Mouse (Mus musculus): ENCODE data around the gene Rin3. TPM values are rescaled to one million over a fixed set of nuclear protein-coding genes. Genes with fewer than 3 reads are reported as not detected.

Gene Rin3
- polyA plus RNA-seq, 1 experiment = 25.4 TPM

DNA sequence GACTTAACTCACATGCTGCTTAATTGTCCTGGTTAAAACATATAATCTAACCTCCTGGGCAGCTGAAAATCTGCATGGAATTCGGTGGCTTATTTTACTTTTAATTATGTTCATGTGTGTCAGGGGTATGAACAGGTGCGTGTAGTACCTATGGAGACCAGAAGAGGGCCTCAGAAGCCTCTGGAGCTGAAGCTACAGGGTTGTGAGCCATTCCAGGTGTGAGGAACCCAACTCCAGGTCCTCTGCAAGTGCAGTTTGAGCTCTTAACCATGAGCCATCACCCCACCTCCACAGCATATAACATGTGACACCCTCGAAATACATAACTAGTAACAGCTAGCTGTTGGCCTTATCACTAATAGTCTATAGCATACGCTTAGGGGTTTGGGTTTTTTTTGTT is 109.1 kb downstream of the Rin3 start:
- H3K4me3 ChIP-seq (ENCODE audit: control insufficient read depth, insufficient read depth, low read length) = no peak overlapping the region
- peak; percentile 34 for DNase-seq
- 89% methylated on average over 4 of the region's 4 CpGs for WGBS
- H3K36me3 ChIP-seq (ENCODE audit: control insufficient read depth, insufficient read depth, low read length) = peaks cover 8% of the 10 kb centered on the region; the same call in 1 of the 2 replicates
- H3K4me1 ChIP-seq (replicated peaks; ENCODE audit: control insufficient read depth, insufficient read depth, low read length) = no peaks in the 10 kb centered on the region
- no peak for TF ChIP-seq POLR2A (IDR thresholded peaks at IDR 0.05; ENCODE audit: control insufficient read depth, extremely low read depth, insufficient read depth, low read length, poor library complexity)
- TF ChIP-seq CTCF (IDR thresholded peaks at IDR 0.05; ENCODE audit: borderline replicate concordance, control insufficient read depth, extremely low read depth, insufficient read depth, low read length, poor library complexity) = no peak; the same call in 1 of the 2 replicates
- H3K27ac ChIP-seq (ENCODE audit: control insufficient read depth, insufficient read depth, low read length) = no peak overlapping the region
- no peaks in the 10 kb centered on the region for H3K27me3 ChIP-seq (ENCODE audit: control insufficient read depth, insufficient read depth, low read length)

DNA sequence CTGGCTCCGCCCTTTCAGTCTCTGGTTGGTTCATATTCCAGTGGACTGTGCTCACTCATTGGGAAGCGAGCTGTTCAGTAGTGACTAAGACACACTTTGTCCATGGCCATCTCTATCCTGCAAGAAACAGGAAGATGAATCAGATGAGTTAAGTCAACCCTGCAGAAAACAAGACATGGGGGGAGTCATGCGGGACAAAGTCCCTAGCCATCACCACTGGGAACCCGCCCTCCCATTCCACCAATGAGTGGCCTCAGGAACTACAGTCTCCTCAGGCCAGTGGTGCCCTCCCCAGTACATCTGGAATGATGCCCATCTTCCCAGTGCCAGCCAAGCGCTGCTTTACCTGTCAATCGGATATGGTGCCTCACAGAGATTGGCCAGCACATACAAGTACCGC is 111.6 kb downstream of the Rin3 start:
- H3K36me3 ChIP-seq (ENCODE audit: control insufficient read depth, insufficient read depth, low read length) = no peaks in the 10 kb centered on the region
- TF ChIP-seq CTCF (IDR thresholded peaks at IDR 0.05; ENCODE audit: borderline replicate concordance, control insufficient read depth, extremely low read depth, insufficient read depth, low read length, poor library complexity) (no peak), POLR2A (IDR thresholded peaks at IDR 0.05; ENCODE audit: control insufficient read depth, extremely low read depth, insufficient read depth, low read length, poor library complexity) (no peak)
- 93% methylated on average over 7 of the region's 7 CpGs for WGBS
- H3K27me3 ChIP-seq (ENCODE audit: control insufficient read depth, insufficient read depth, low read length) = no peaks in the 10 kb centered on the region
- DNase-seq = no peak
- no peak overlapping the region for H3K27ac ChIP-seq (ENCODE audit: control insufficient read depth, insufficient read depth, low read length)
- no peak overlapping the region for H3K4me3 ChIP-seq (ENCODE audit: control insufficient read depth, insufficient read depth, low read length)
- H3K4me1 ChIP-seq (replicated peaks; ENCODE audit: control insufficient read depth, insufficient read depth, low read length) = no peaks in the 10 kb centered on the region

DNA sequence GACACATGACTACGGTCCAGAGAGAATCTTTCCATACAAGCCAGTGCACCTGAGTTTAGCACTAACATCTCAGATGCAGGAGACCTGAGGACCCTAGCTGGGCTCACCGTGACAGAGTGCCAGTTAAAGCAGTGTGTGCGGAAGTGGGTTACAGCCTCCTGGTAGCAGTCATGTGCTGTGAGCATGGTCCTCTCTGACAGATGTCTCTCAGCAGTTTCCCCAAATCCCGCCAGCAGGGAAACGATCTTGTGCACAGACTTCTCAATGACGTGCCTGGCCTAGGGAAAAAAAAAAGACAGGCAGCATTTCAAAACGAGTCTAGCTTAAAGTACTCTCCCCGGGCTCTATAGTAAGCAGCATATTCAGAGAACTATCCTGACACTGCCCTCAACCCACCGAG is 112.7 kb downstream of the Rin3 start:
- Histone ChIP-seq H3K4me1 (replicated peaks; ENCODE audit: control insufficient read depth, insufficient read depth, low read length) (no peaks in the 10 kb centered on the region), H3K36me3 (ENCODE audit: control insufficient read depth, insufficient read depth, low read length) (no peaks in the 10 kb centered on the region), H3K4me3 (ENCODE audit: control insufficient read depth, insufficient read depth, low read length) (no peak overlapping the region), H3K27ac (ENCODE audit: control insufficient read depth, insufficient read depth, low read length) (no peak overlapping the region), H3K27me3 (ENCODE audit: control insufficient read depth, insufficient read depth, low read length) (no peaks in the 10 kb centered on the region)
- 76% methylated on average over 9 of the region's 9 CpGs for WGBS
- no peak for DNase-seq
- no peak for TF ChIP-seq CTCF (IDR thresholded peaks at IDR 0.05; ENCODE audit: borderline replicate concordance, control insufficient read depth, extremely low read depth, insufficient read depth, low read length, poor library complexity)
- no peak for TF ChIP-seq POLR2A (IDR thresholded peaks at IDR 0.05; ENCODE audit: control insufficient read depth, extremely low read depth, insufficient read depth, low read length, poor library complexity)

DNA sequence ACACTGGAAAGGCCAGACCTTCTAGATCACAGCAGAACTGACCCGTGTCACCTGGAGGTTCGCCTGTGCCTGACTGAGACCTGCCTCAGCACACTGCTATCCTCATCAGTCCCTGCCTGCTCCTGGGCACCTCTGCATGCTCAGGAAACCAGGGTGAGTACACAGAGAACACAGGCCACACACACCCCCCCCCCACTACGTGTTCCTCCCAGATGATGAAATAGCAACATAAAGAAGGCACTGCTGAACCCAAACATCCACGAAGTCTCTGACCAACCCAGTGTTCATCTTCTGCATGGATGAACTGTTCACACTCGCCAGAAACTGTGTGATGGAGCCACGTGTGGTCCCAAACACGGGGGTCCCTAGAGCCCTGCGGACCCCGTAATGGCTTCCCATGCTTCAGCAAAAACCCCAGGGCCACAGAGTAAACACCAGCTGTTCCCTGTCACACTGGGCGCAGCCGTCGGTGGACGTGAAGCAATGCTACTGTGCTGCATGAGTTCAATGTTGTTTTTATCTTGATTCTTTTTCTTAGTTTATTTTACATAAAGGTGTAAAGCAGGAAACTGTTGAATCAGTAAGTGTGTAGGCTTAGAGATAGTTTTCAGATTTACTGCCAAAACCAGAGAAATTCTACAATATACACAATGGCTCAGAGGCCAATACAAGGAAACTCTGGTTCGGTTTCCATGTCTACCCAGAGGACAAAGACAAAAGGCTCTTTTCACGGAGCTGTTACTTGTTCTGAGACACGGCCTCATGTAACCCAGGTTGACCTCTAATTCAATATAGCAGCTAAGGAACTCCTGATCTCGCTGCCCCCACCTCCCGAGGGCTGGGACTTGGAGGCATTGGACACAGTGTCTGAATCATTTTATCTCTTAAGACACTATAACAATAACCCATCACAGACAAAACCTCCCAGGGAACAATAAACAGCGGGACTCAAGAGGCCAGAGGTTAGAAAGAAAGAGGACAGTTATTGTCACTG is 113.4 kb downstream of the Rin3 start:
- 89% methylated on average over 19 of the region's 19 CpGs for WGBS
- Histone ChIP-seq H3K27ac (ENCODE audit: control insufficient read depth, insufficient read depth, low read length) (no peak overlapping the region), H3K4me3 (ENCODE audit: control insufficient read depth, insufficient read depth, low read length) (no peak overlapping the region), H3K27me3 (ENCODE audit: control insufficient read depth, insufficient read depth, low read length) (no peaks in the 10 kb centered on the region), H3K36me3 (ENCODE audit: control insufficient read depth, insufficient read depth, low read length) (no peaks in the 10 kb centered on the region), H3K4me1 (replicated peaks; ENCODE audit: control insufficient read depth, insufficient read depth, low read length) (no peaks in the 10 kb centered on the region)
- no peak for DNase-seq
- TF ChIP-seq CTCF (IDR thresholded peaks at IDR 0.05; ENCODE audit: borderline replicate concordance, control insufficient read depth, extremely low read depth, insufficient read depth, low read length, poor library complexity) (no peak), POLR2A (IDR thresholded peaks at IDR 0.05; ENCODE audit: control insufficient read depth, extremely low read depth, insufficient read depth, low read length, poor library complexity) (no peak)

DNA sequence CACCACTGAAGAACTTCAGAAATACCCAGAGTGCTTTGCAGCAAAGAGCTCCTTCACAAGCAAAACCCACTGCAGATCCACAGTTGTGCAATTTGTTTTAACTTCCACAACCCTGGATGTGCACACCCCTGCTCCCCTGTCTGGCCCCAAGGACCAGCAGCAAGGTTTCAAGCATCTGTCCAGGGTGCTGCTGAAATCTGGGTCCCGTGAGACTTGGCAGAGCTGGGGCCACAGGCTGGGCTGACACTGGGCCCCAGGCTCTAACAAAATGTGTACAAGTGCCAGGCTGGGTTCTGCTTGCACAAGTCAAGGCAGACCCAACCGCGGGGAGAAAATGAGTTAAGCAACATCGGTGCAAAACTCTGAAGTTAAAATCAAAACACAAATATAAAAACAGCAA is 115.7 kb downstream of the Rin3 start:
- H3K36me3 ChIP-seq (ENCODE audit: control insufficient read depth, insufficient read depth, low read length) = no peaks in the 10 kb centered on the region
- H3K4me1 ChIP-seq (replicated peaks; ENCODE audit: control insufficient read depth, insufficient read depth, low read length) = no peaks in the 10 kb centered on the region

DNA sequence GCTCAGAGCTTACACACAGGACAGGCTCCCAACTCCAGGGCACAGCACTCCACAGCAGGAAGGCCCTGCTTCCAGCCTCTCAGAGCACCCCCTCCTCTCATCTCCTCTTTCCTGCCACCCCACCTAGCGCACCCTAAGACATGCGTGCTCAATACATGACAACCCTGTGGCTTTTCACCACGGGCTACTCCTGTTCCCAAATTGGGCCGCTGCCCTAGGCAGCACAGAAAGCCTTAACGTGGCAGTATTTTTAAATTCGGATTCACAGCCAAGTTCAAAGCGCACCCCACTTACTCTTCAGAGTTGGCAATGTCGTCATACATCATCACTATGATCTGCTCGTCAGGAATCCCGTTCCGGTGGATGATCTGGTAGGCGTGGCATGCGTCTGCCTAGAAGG is 130.3 kb downstream of the Rin3 start:
- H3K4me1 ChIP-seq (replicated peaks; ENCODE audit: control insufficient read depth, insufficient read depth, low read length) = no peaks in the 10 kb centered on the region
- H3K4me3 ChIP-seq (ENCODE audit: control insufficient read depth, insufficient read depth, low read length) = no peak overlapping the region
- TF ChIP-seq POLR2A (IDR thresholded peaks at IDR 0.05; ENCODE audit: control insufficient read depth, extremely low read depth, insufficient read depth, low read length, poor library complexity) (no peak), CTCF (IDR thresholded peaks at IDR 0.05; ENCODE audit: borderline replicate concordance, control insufficient read depth, extremely low read depth, insufficient read depth, low read length, poor library complexity) (no peak)
- 97% methylated on average over 13 of the region's 13 CpGs for WGBS
- H3K36me3 ChIP-seq (ENCODE audit: control insufficient read depth, insufficient read depth, low read length) = no peaks in the 10 kb centered on the region
- H3K27me3 ChIP-seq (ENCODE audit: control insufficient read depth, insufficient read depth, low read length) = no peaks in the 10 kb centered on the region
- H3K27ac ChIP-seq (ENCODE audit: control insufficient read depth, insufficient read depth, low read length) = no peak overlapping the region
- no peak for DNase-seq

More for the DNA sequence above, 115.7 kb downstream of the Rin3 start:
- no peaks in the 10 kb centered on the region for H3K27me3 ChIP-seq (ENCODE audit: control insufficient read depth, insufficient read depth, low read length)
- H3K27ac ChIP-seq (ENCODE audit: control insufficient read depth, insufficient read depth, low read length) = no peak overlapping the region
- H3K4me3 ChIP-seq (ENCODE audit: control insufficient read depth, insufficient read depth, low read length) = no peak overlapping the region
- no peak for DNase-seq
- 97% methylated on average over 4 of the region's 4 CpGs for WGBS
- TF ChIP-seq CTCF (IDR thresholded peaks at IDR 0.05; ENCODE audit: borderline replicate concordance, control insufficient read depth, extremely low read depth, insufficient read depth, low read length, poor library complexity) = no peak
- TF ChIP-seq POLR2A (IDR thresholded peaks at IDR 0.05; ENCODE audit: control insufficient read depth, extremely low read depth, insufficient read depth, low read length, poor library complexity) = no peak
